Mouse (Mus musculus) lung, postnatal 14 days (tissue): ENCODE measurements around the gene Ddx39.

Source experiments
- DNase-seq: peaks from one replicate; pipeline ENCODE4 v3.0.0; 2021

Ddx39 gene

GRCm38 (mm10) chr8:83738949-83739710 is 24.2 kb downstream of the Ddx39 start:
- no peak for DNase-seq

- DNase-seq: peak; percentile 56
These were observed 24.9 kb downstream of the Ddx39 start for GRCm38 (mm10) chr8:83739711-83740468.

GRCm38 (mm10) chr8:83740586-83740975 is 25.6 kb downstream of the Ddx39 start:
- no peak for DNase-seq

- DNase-seq: peak; percentile 91
These were observed 26.2 kb downstream of the Ddx39 start, which contains the start of gene Adgre5 for GRCm38 (mm10) chr8:83740976-83741741. Gene Adgre5, minus strand, starts transcription at chr8:83741326.

GRCm38 (mm10) chr8:83741849-83742655 is 27.1 kb downstream of the Ddx39 start:
- peak; percentile 64 for DNase-seq

GRCm38 (mm10) chr8:83742968-83743367 is 28.0 kb downstream of the Ddx39 start:
- no peak for DNase-seq

- no peak for DNase-seq
These were observed 29.1 kb downstream of the Ddx39 start for GRCm38 (mm10) chr8:83744070-83744469.

GRCm38 (mm10) chr8:83747661-83748346 is 32.8 kb downstream of the Ddx39 start:
- DNase-seq: peak; percentile 87

GRCm38 (mm10) chr8:83748708-83749107 is 33.7 kb downstream of the Ddx39 start:
- DNase-seq: peak; percentile 64

- peak; percentile 54 for DNase-seq
These were observed 34.3 kb downstream of the Ddx39 start for GRCm38 (mm10) chr8:83749265-83749664.

GRCm38 (mm10) chr8:83754149-83754548 is 39.2 kb downstream of the Ddx39 start:
- DNase-seq: no peak

- DNase-seq: no peak
These were observed 41.3 kb downstream of the Ddx39 start for GRCm38 (mm10) chr8:83756273-83756672.

- no peak for DNase-seq
These were observed 42.2 kb downstream of the Ddx39 start for GRCm38 (mm10) chr8:83757084-83757607.

- DNase-seq: no peak
These were observed 43.3 kb downstream of the Ddx39 start for GRCm38 (mm10) chr8:83758298-83758697.

GRCm38 (mm10) chr8:83759231-83759759 is 44.3 kb downstream of the Ddx39 start:
- no peak for DNase-seq

- no peak for DNase-seq
These were observed 49.1 kb downstream of the Ddx39 start for GRCm38 (mm10) chr8:83764116-83764515.

GRCm38 (mm10) chr8:83764717-83765116 is 49.7 kb downstream of the Ddx39 start:
- no peak for DNase-seq

- no peak for DNase-seq
These were observed 50.7 kb downstream of the Ddx39 start for GRCm38 (mm10) chr8:83765663-83766062.

GRCm38 (mm10) chr8:83767442-83767841 is 52.5 kb downstream of the Ddx39 start:
- no peak for DNase-seq

- peak; percentile 67 for DNase-seq
These were observed 53.5 kb downstream of the Ddx39 start for GRCm38 (mm10) chr8:83768526-83768925.

- no peak for DNase-seq
These were observed 54.7 kb downstream of the Ddx39 start for GRCm38 (mm10) chr8:83769720-83770119.
